Mouse (Mus musculus): Measurements from ENCODE around the gene 4930447F04Rik. TPM values are rescaled to one million over a fixed set of nuclear protein-coding genes. Genes with fewer than 3 reads are reported as not detected.

Gene 4930447F04Rik
- not detected in 2 replicates for polyA plus RNA-seq (2016; fragmentation: Nextera tagmentation; extraction: Ambion mirVana)

DNA sequence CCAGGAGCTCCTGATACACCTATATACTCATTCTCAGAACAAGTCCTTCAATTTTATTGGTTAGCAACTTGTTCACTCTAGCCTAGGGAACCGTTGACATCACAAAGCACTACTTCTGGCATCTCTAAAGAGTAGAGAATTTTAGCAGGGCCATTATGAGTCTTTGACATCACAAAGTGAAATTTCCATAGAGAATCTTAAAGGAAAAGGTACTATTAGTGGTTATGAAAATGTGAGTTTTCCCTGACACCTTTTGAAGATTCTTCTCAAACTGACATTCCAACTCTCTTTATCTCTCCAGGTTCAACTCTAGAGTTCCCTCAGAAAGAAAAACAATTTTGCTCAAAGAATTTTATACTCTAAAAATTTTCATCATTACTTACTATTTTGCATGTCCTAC is at the start of gene 4930447F04Rik:
Gene 4930447F04Rik (minus strand): TSS at position 101 of the 400 bp plus-strand sequence.
- H3K9me3 ChIP-seq = no peaks in the 10 kb centered on the region
- H3K27me3 ChIP-seq (replicated peaks; ENCODE audit: low read depth, poor library complexity, severe bottlenecking) = no peaks in the 10 kb centered on the region
- no peak within 1 kb of the TSS for H3K27ac ChIP-seq (replicated peaks)
- H3K4me3 ChIP-seq = no peak within 1 kb of the TSS
- 79% methylated on average over 1 of the region's 1 CpGs for WGBS
- DNase-seq (ENCODE audit: low spot score) = no peak
- no peaks in the 10 kb centered on the region for H3K36me3 ChIP-seq (replicated peaks)
- no peaks in the 10 kb centered on the region for H3K4me1 ChIP-seq

All from embryonic facial prominence, embryonic 10.5 days (tissue).